Mouse (Mus musculus): ENCODE data around the gene Tal1. TPM values are rescaled to one million over a fixed set of nuclear protein-coding genes. Genes with fewer than 3 reads are reported as not detected.

Gene Tal1
- polyA plus RNA-seq, 1 experiment from 2014 or later, result 1.9 TPM

DNA sequence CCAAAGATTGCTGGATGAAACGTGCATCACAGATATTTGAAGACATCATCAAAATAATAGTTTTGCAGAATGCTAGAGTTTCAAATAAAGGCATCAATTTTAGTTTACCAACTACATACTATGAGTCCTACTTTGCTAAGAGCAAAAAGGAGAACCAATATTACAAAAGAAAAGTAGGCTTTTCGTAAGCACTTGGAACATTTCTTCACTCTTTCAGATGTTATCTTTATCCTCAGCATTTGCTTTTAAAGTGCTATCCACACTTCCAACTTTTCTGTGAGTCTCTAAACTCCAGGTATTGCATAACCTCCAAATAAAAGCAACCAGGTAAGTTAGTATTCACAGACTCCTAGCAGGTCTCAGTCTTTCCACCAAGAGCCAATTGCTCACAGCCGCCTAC is 63.4 kb downstream of the Tal1 start:
- 85% methylated on average over 3 of the region's 3 CpGs for WGBS
- H3K4me2 ChIP-seq, result no peak overlapping the region
- H3K4me1 ChIP-seq (replicated peaks), result no peaks in the 10 kb centered on the region
- H3K27ac ChIP-seq, result no peak overlapping the region
- 0 out of 2 replicates have a peak, but pooled peaks cover 7% of the 10 kb centered on the region for H3K9me3 ChIP-seq
- no peak overlapping the region for H3K4me3 ChIP-seq (replicated peaks)
- no peaks in the 10 kb centered on the region for H3K36me3 ChIP-seq
- H3K27me3 ChIP-seq, result no peaks in the 10 kb centered on the region; the same call in 1 of the 2 replicates
- no peak overlapping the region for H3K9ac ChIP-seq (replicated peaks)
- no peak for ATAC-seq (ENCODE audit: insufficient number of reproducible peaks, insufficient read depth, low FRiP score, low TSS enrichment, low read depth)

DNA sequence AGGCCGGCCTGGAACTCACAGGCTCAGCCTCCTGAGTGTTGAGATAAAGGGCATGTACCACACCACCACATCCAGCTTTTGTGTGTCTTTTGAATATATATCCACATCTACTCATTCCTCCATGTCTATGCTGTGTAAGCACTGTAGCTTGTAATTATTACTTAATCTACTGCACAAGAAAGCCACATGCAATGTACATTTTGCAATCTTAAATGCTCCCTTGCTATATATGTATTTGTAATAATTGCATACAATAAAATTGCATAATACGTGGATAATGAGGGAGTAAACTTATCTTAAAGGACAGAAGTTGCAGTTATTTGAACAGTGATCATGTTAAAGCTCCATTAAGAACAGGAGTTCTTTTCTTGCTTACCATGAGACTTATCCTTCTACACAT is 64.9 kb downstream of the Tal1 start:
- Histone ChIP-seq H3K9ac (replicated peaks) (no peak overlapping the region), H3K4me2 (no peak overlapping the region), H3K27ac (no peak overlapping the region), H3K9me3 (0 out of 2 replicates have a peak, but pooled peaks cover 3% of the 10 kb centered on the region), H3K27me3 (no peaks in the 10 kb centered on the region; the same call in 1 of the 2 replicates), H3K36me3 (no peaks in the 10 kb centered on the region), H3K4me1 (replicated peaks) (no peaks in the 10 kb centered on the region), H3K4me3 (replicated peaks) (no peak overlapping the region)
- 79% methylated on average over 2 of the region's 2 CpGs for WGBS
- no peak for ATAC-seq (ENCODE audit: insufficient number of reproducible peaks, insufficient read depth, low FRiP score, low TSS enrichment, low read depth)

Other genes starting within 250 kb of the Tal1 start
- gene Gm12830, start 234.7 kb upstream of the Tal1 start, polyA plus RNA-seq (2016; fragmentation: Nextera tagmentation; extraction: Ambion mirVana), result not detected in 2 replicates
- 1.4 and 1.9 TPM in 2 replicates for gene Foxd2, start 147.6 kb upstream of the Tal1 start, polyA plus RNA-seq (2016; fragmentation: Nextera tagmentation; extraction: Ambion mirVana)
- gene Foxe3, start 130.4 kb upstream of the Tal1 start, polyA plus RNA-seq (2016; fragmentation: Nextera tagmentation; extraction: Ambion mirVana), result not detected in 2 replicates
- gene Cmpk1, start 69.2 kb upstream of the Tal1 start, polyA plus RNA-seq (2016; fragmentation: Nextera tagmentation; extraction: Ambion mirVana), result 81.8 and 89.3 TPM in 2 replicates
- 16.9 and 20.3 TPM in 2 replicates for gene Stil, start 56.3 kb upstream of the Tal1 start, polyA plus RNA-seq (2016; fragmentation: Nextera tagmentation; extraction: Ambion mirVana)
- gene Pdzk1ip1, start 32.3 kb downstream of the Tal1 start, polyA plus RNA-seq (2016; fragmentation: Nextera tagmentation; extraction: Ambion mirVana), result 9.3 and 11.2 TPM in 2 replicates
- not detected in 2 replicates for gene Cyp4x1, start 77.9 kb downstream of the Tal1 start, polyA plus RNA-seq (2016; fragmentation: Nextera tagmentation; extraction: Ambion mirVana)
- gene Cyp4a29, start 185.7 kb downstream of the Tal1 start, polyA plus RNA-seq (2016; fragmentation: Nextera tagmentation; extraction: Ambion mirVana), result not detected in 2 replicates
- not detected in 2 replicates for gene Cyp4a12a, start 242.6 kb downstream of the Tal1 start, polyA plus RNA-seq (2016; fragmentation: Nextera tagmentation; extraction: Ambion mirVana)

All from limb, embryonic 12.5 days (tissue).